15 mouse cellular contexts compared by ENCODE assay signal in the genomic region with DNA sequence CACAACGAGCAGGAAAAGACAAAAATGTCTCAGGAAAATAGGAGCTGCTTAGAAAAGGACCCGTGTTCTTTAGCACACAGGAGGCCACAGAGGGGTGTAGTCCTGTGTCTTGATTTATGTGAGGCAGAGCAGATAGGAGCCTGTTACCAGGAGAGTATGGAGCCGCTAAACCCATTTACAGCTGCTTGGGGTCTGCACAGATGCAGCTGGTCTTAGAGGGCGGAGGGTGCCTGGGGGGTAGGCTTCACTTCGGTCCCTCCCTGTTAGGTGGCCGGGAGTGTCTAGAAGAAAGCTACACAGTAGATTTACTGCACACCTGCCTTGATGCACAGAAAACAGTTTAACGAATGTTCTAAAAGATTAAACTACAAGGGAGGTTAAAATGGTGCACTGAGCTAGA.
"Had no signal": no experiment of that assay in that cellular context is flagged by ENCODE, and none has a peak within 500 bp of the region (broad histone marks: within the 10 kb centered on the region; RNA-seq: fewer than 3 reads in every experiment).

No protein-coding gene starts in this region.

- H3K4me1 ChIP-seq: hindbrain, embryonic 15.5 days; lung, embryonic 15.5 days; midbrain, embryonic 12.5 days had no signal

- H3K27ac ChIP-seq: hindbrain, embryonic 15.5 days; limb, embryonic 15.5 days; liver, embryonic 13.5 days; lung, embryonic 15.5 days; macrophage; midbrain, embryonic 12.5 days had no signal

- H3K36me3 ChIP-seq: hindbrain, embryonic 15.5 days; limb, embryonic 15.5 days; liver, embryonic 13.5 days; lung, embryonic 15.5 days; midbrain, embryonic 12.5 days had no signal

- H3K27me3 ChIP-seq: hindbrain, embryonic 15.5 days; limb, embryonic 15.5 days; liver, embryonic 13.5 days; lung, embryonic 15.5 days had no signal

- DNase-seq: kidney, adult 8-10 months; kidney, postnatal 25 days; layer of hippocampus, adult 9-11 months; left cerebral cortex, postnatal 4 days; liver, embryonic 13.5 days; liver, postnatal 0 days; lung, postnatal 14 days; right cerebral cortex, adult 18-20 months; spleen, adult 18-20 months had no signal

- H3K4me3 ChIP-seq: hindbrain, embryonic 15.5 days; limb, embryonic 15.5 days; liver, embryonic 13.5 days; lung, embryonic 15.5 days; megakaryocyte, embryonic 14.5 days; midbrain, embryonic 12.5 days had no signal
